Mouse (Mus musculus) CD8-positive naive resting alpha-beta T cell, adult 2 months (primary cell): ENCODE measurements at regions not wholly inside any gene's neighbourhood (a gene's known extent, or its start where the extent isn't known, plus 50 kb on each side); places are given as distances from the start of the nearest gene placed in this dataset.

Experiments
- DNase-seq, 2 experiments: peaks; one replicate each; pipeline ENCODE4 v3.0.0; 2022; ENCODE audit warnings: low read depth in 2 of 2, low spot score in 2 of 2

DNA sequence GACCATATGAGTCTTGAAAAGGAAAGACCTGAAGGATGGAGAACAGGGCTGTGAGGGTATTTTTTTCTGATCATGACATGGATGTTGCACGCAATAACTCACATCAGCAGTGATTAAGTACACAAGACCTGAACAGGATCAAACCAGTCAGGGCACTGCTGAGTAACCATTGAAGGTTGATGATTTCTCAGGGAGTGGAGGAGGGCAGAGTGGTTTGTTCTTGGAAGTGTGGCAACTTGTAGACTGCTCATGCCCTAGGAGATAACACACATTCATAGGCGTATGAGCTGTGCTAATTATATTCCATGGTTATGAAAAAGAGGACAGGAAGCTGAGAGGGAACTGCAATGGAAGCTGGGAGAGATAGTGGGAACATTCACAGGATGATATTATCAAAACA is 88.8 kb upstream of the Gpc5 start:
- no peak for DNase-seq

DNA sequence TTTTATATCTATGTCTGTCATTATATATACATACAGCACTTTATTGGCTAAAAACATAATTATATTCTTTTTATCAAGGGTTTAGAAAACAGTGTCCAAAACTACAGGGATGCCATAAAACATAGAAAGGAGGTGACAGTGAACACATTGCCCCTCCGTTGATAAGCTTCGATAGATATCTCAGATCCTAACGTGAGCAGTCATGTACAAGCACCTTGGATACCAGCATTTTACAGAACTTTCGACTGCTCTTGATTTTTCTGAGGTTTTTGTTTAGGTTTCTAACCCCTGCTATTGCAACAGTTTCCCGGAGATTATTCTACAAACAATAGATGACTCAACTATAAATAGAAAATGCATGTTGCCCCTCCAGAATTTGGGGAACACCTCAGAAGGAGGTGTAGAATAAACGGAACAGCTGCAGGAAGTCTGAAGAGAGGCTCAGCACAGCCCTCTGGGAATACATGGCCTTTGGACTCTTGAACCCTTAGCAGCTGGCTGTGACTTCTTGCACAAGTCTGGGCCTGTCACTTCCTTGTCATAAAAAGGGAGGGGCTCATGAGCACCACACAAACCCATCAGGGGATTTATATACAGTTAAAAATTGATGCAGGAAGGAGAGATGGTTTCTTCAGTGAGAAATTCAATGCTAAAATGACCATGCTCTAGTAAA is 87.1 kb upstream of the Gpc5 start:
- DNase-seq, result no peak

DNA sequence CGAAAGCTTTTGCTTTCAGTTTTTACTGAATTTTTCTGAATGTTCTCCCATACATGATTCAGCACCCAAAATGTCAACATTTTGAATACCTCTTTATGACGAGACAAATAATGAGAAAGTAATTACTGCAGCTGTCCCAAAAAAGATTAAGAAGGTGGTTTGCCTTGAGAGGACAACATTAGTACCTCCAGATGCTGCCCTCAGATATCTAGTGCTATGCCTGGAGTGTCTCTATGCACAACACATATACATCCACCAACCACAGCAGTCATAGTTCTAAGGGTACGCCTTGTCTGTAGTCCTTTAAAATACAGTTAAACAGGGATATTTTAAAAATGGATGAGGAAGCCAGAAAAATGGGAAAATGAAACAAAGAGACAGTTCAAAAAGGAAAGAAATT is 81.1 kb upstream of the Gpc5 start:
- no peak for DNase-seq

DNA sequence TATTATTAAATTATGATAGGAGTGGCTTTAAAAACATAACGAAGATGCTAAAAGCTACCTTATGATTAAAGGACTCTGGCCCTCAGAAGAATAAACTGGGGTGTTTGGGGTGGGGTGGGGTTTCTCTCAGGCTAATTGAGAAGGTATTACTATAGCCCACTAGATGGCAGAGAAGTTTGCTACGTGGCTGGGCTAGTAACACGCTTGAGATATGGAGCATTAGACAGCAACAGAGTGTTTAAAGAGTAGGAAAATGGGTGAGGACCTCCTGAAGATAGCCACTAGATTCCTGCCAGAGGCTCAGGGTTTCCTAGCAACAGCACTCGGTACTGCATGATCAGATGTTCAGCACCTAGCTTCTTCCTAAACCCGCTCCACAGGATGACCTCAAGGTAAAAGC is 76.7 kb upstream of the Gpc5 start:
- no peak for DNase-seq

DNA sequence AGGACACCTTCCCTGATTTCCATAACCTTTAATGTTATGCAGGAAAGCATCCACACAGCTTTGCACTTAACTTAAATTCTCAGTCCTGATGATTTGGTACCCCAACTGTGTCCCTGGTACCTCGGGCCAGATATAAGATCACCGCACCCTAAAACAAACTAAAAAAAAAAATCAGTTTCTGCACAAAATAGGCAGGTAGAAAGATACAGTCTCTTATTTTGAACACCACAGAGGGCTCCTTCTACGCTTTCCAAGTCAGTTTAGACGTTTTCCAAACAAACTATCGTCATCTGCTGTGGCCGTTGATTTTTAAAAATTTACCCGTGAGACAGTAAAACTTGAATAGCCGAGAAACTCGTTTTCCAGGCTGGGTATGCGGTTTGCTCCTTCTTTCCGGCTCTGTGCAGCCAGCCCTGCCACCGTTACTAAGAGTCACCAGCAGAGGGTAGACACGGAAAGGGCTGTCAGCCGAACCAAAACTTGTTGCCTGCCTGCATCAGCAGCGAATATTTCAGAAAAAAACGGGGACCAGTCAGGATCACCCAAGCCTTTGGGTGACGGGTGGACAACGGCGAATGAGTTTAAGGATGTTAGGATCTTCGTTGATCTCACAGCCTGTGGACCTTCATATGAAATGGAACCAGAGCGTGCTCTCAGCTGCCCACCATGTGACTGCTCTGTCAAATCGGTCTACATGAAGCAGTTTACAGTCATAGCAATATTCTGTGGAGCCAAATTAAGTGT is 74.4 kb upstream of the Gpc5 start:
- peak; percentile 46 to 55 for DNase-seq

DNA sequence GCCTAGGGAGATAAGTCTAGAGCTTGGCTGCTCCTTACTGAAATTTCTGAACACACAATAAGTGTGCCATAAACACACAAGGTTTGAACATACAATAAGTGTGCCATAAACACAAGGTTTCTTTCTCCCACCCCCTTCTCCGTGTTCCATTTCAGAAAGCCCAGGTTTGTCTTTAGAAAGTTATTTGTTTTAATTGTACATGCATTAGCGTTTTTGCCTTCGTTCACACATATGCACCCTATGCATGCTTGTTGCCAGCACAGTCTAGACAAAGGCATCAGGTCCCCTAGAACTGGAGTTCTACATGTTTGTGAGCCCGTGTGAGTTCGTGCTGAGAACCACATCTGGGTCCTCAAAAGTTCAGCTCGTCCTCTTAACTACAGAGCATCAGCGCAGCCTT is 64.0 kb upstream of the Gpc5 start:
- no peak for DNase-seq

DNA sequence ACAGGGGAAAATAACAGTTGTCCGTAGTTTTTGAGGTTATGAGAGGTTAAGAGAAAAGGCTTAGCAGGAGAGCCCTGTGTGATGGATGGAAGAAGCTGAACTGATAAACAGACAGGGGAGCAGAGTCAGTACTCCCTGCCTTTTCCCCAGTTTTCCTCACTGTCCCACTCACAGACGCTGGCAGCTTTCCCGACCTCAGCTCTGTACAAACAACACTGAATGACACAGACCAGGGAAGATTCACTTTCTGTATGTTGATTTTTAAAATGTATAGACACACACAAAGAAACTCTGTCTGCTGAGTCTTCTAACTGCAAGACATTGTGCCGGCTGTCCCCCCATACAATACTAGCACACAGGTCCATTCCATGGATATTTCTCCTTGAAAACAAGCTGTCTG is 60.3 kb upstream of the Gpc5 start:
- DNase-seq, result no peak

- no peak for DNase-seq
Observed at GRCm38 (mm10) chr14:115033375-115033969, 58.5 kb upstream of the Gpc5 start.

GRCm38 (mm10) chr14:115034718-115035437 is 57.1 kb upstream of the Gpc5 start:
- no peak for DNase-seq

DNA sequence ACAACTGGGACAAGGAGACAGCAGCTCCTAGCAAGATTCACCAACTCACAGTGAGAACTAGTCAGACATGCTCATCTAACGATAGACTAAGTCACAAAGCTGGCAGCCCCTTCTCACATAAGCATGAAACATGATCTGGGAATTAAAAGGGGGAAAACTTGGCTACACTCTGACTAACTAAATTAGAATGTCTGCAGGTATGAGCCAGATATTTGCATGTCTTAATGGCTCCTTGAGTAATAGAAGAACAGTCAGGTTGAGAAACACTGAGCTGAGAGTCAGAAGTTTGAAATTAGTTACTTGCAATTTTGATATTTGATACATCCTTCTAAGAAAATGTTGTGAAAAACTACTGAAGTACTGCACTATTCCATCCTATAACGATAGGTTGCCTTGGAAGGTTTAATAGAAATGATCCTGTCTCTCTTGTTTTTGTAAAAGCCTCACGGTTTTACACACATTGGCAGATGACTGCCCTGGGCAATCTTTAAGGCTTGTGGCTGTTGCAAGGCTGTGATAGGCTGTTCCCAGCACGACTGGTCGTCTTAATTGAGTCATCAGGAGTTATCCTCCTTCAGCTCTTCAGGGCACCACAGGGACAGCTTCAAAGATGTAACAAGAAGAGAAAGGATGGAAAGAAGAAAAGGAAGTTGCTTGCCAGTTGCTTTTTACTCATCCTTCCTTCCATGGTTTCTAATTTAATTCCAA is 54.8 kb upstream of the Gpc5 start:
- DNase-seq, result no peak

DNA sequence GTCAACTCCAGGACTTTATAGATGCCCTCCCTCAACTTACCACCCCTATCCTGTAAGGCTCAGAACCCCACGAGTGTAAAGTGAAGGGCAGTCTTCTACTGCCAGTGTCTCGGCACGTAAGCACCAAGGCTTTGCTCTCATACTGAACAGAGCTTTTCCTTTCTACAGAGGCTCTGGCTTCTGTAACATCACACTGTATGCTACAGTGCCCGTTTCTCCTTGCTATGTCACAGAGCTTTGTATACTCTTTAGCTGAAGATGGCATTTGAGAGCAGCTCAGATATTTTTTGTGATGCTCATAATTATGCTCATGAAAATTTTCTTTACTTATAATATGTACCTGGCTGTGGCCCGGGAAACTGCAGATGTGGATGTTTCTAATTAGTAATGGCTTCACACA is 53.2 kb upstream of the Gpc5 start:
- DNase-seq, result no peak

DNA sequence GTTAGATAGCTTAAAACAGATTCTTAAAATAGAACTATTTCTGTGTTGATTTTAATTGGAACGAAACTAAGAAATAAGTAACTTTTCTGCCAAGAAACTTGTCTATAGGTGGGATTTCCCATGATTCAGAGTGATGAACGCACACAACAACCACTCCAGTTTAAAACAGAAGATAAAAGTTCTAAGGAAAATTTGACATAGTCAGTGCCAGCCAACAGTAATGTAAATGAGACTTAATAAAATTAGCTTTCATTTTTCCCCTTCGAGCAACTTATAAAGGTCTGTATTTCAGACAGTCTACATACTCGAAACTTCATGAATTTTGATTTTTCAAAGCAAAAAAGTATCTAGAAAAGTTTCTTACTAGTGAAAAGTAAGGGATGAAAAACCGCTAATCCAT is 52.5 kb upstream of the Gpc5 start:
- DNase-seq, result no peak

GRCm38 (mm10) chr14:115040091-115040571 is 51.9 kb upstream of the Gpc5 start:
- DNase-seq, result peak; percentile 25 to 37

GRCm38 (mm10) chr14:115040578-115041206 is 51.3 kb upstream of the Gpc5 start:
- peak; percentile 70 to 71 for DNase-seq

GRCm38 (mm10) chr14:115041336-115042054 is 50.5 kb upstream of the Gpc5 start:
- DNase-seq, result peak; percentile 30 to 33

GRCm38 (mm10) chr14:115042055-115042564 is 49.9 kb upstream of the Gpc5 start:
- DNase-seq, result peak; percentile 75 to 78
